Mouse (Mus musculus) regulatory T cell (primary cell): ENCODE data around the gene Auts2.

Experiments
- in situ Hi-C: fragments of 300-600 bp; cut with MboI, MseI; formaldehyde crosslinking; loops from one replicate; pipeline ENCODE4 v1.15.1; 2025; ENCODE audit warnings: high pct_unique_total_duplicates

Auts2 gene

GRCm38 (mm10) chr5:132500817-132501231, 42.3 kb downstream of the Auts2 start:
- in situ Hi-C loops = no loop called here

GRCm38 (mm10) chr5:132498896-132499295, 44.2 kb downstream of the Auts2 start:
- in situ Hi-C loops = no loop called here

- in situ Hi-C loops = no loop called here
Measured at GRCm38 (mm10) chr5:132498045-132498444, 45.1 kb downstream of the Auts2 start.

- in situ Hi-C loops = no loop called here
Measured at GRCm38 (mm10) chr5:132492793-132493192, 50.4 kb downstream of the Auts2 start.

DNA sequence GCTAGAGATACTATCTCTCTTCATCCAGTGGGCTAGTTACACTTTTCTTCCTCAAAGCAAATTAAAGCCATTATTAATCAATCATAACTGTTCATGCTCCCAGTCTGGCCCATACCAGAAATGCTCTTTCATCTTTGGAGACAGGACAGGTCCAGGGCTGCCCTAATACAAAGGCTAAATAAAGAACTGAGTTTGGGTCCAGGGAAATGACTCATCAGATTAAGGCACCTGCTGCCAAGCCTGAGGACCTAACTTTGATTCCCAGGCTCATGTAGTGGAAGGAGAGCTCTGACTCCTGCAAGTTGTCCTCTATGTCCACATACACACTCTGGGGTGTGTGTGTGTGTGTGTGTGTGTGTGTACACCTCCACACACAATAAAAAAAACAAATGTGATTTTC, 51.1 kb downstream of the Auts2 start:
- in situ Hi-C loops = no loop called here

DNA sequence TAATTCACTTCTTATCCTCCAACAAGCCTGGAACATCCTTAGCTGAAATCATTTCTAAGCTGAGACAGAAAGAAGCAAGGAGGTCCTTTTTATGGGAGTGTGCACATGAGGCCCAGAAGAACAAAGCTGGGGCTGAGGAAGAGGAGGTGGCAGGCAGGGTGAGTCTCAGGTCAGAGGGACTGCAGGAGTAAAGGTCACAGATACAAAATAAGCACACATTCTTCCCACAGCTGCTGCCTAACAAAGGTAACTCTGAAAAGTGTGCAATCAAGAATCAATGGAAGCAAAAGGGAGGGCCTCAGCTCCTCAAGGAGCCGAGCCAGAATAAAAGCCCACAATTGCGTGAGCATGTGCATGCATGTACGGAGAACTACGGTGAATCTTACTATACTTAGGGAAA, 51.6 kb downstream of the Auts2 start:
- in situ Hi-C loops = no loop called here

DNA sequence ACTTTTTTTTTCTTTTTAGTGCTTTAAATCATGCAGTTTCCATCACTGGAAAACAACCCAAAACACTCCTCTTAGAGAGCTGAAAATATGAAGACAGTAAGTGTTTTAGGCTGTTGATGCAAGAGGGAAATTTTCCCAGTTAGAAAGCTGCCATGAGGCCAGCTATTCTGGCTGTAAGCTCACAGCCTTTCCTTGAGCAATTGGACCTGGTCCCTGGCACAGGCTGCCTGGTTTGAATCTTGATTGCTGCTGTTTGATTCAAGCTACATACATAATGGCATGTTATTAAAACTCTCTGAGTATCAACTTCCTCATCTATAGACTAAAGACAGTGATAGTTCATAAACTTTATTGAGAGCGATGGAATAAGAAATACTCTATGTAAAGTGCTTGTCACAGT, 52.8 kb downstream of the Auts2 start:
- in situ Hi-C loops = no loop called here

- in situ Hi-C loops = no loop called here
Measured at GRCm38 (mm10) chr5:132489736-132490313, 53.3 kb downstream of the Auts2 start.

DNA sequence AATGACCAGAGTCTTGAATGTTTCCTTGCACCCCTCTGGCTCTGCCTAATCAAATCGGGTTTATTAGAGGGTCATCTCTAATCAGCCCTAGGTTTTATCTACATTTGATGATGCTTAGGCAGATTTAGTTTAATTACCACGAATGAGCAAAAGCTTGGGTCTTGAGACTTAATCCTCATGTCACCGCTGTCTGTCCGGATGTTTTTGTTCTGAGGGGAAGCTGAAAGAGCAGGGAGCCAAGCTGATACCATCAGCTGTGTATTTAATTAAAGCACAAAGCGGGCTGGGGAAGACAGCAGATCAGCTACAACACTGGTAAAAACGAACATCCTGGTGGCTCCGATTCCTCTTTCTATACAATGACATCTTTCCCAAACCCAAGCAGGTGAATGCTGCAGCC, 56.3 kb downstream of the Auts2 start:
- in situ Hi-C loops = no loop called here

GRCm38 (mm10) chr5:132485994-132486393, 57.1 kb downstream of the Auts2 start:
- in situ Hi-C loops = no loop called here

DNA sequence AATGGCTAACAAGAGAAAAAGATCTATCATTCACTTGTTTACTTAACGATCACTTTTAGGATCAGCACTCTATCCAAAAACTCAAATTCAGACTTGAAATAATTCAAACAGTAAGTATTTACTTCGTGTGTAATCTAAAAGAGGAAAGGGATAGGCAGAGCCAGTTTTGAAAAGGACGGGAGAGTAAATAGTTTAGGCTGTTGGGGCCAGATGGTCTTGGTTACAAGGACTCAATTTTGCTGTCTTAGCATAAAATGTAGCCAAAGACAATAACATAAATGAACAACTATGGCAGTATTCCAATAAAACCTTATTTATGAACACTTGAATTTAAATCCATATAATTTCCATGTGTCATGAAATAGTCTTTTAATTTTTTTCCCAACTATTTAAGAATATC, 57.7 kb downstream of the Auts2 start:
- in situ Hi-C loops = no loop called here

DNA sequence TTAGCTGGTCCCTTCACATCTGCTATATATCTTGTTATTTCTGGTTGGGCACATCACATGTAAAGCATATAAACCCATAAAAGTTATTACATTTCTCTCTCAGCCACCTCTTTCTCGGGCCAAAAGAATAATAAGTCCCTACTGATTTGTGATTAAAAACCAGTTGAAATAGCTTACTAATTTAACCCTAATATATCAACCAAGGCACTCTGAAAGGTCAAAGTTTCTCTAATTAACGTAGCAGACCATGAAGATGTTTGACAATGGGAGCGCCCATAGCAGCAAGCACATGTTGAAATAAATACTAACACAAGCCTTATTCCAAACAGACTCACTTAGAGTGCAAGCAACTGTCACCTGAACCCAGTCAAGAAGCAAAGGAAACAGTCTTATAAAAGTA, 61.7 kb downstream of the Auts2 start:
- in situ Hi-C loops = no loop called here

DNA sequence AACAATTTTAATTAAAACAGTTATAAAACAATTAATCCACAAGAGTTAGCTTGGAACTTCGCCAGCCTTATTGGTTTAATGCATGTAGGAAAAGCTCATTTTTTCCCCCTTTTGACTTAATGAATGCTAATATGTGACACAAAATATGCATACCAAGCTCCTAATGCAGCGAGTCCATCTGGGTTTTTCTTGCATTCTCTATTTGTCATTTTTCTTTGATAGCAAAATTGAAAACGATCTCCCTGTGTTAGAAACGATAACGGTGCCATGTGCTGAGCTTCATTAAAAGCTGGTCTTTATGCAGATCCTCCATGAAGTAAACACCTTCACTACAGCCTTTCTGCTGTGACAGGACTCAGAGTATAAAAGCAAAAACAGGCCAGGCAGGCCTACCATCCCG, 62.7 kb downstream of the Auts2 start:
- in situ Hi-C loops = no loop called here

DNA sequence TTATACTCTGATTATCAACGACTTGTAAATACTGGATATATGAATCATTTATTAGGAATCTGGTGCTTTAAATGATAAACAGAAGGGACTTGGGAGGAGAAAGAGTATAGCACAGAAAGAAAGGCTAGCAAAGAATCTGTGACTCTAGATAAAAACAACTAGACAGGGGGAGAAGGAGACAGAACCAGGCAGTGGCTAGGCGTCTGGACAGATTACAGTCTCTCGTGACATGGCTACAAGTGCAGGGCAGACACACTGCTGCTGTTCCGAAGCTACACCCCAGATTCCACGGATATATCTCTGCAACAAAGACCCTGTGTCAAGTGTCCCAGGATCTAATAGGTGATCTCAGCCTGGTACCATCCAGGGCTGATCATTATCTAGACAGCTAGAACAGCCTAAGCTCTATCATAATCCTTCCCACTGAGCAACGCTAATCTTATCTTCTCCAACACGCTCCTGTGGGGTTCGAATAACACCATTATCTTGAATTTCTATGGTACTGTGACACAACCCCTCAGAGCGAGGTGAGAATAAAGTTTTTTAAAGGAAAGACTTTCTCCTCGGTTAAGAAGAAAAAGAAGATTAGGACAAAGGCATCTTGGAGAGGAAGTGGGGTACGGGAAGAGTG, 63.8 kb downstream of the Auts2 start:
- in situ Hi-C loops = no loop called here

DNA sequence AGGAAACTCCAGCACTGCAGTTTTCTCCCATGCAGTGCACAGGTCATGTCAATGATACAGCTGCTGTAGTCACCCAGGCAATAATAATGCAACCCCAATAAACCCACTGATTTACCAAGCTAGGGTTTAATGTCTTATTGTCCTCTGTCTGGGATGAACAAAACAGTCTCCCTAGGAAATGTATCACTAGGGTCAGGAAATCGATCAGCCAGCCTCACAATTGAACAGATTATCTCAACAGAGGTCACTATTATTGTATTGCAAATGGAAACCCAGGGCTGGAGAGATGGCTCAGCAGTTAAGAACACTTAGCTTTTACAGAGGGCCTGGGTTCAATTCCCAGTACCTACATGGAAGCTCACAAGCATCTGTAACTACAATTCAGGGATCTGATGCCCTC, 65.6 kb downstream of the Auts2 start:
- in situ Hi-C loops = no loop called here

DNA sequence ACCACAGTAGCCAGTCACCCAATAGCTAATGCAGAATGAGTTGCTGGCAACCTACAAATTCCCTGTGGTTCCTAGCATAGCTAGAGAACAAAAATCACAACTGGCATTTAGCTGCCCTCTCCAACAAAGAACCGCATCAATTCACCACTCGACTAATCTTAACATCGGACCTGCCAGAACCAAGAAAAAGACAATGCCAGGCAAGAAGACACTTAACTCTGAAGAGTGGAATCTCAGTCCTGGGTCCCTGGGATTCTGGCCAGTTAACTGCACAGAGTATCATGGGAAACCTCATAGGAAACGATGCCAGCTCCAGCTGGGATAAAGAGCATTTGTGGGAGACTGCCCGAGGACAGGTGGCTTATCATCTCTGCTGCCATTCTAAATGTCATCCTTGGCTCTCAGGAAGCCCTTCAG, 70.2 kb downstream of the Auts2 start:
- in situ Hi-C loops = no loop called here

- in situ Hi-C loops = no loop called here
Measured at GRCm38 (mm10) chr5:132472184-132472829, 70.8 kb downstream of the Auts2 start.

GRCm38 (mm10) chr5:132467364-132467743, 75.8 kb downstream of the Auts2 start:
- in situ Hi-C loops = no loop called here

DNA sequence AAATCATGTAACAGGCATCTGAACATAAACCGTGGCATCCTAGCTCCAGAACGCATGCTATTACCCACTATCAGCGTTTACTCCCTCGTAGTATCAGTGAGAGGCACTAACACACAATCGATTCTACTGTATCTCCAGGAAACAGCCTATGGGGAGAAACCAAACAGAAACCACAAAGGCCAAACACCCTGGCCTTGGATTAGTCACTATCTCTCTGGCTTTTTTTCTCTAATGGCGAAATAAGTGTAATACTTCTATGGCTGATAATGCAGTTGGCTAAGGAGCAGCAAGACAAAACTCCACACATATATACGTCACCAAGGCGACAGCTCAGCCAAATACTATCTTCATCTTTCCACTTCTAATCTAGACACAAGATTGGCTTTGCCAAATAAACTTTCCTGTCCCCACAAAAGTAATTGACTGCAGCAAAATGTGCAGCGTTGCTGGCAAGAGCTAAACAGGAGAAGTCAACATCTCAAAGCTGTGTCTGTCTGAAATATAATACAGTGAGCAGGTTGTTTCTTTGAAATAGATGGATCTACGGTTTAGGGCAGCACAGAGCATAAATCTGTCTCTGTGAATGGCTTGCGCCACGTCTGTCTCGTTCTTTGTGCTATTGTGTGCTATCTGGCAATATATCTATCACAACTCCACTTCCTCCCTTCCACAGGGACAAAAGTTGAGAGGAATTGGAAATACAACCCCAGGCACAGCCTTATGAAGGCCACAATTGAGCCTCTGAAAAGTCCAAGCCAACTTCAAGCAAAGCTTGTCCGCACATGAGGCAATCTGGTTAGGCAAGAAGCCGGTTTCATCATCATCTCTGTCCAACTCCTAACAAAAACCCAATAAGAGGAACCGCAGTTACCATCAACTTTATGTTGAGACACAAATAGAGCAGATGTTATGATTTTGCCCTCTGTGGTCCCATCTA, 76.4 kb downstream of the Auts2 start:
- in situ Hi-C loops = no loop called here

DNA sequence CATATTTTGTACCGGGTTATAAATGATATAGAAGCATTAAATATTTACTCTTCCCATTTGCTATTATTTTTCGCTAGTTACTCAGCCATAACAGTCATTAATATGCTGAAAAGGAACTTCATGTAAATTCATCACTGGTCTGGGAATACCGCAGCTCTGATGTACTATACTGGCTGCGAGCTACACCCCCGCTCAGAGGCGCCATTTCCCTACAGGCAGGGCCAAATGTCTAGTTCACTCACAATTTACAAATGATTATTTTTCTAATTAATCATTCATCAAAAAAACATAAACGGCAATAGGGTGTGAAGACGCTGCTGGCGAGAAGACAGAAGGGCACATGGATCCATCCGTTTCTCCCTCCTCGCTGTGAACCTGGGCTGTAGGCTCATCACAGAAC, 80.6 kb downstream of the Auts2 start:
- in situ Hi-C loops = no loop called here

DNA sequence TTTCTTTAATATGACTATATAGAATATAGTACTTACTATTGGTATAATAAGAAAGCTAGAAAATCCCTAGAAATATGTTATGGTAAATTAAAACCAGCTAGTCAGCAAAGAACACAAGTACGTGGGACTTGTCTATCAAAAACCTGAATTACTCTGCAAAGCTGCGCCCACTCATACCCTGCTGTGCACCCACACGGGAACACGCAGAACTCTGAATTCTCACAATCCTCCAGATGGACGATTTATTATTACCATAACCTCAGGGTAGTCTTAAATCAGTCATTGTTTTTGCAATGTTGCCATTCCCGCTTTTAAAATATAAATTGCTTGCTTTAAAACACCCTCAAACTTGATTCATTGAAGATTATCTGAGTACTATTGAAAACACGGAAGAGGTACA, 84.6 kb downstream of the Auts2 start:
- in situ Hi-C loops = no loop called here

- in situ Hi-C loops = no loop called here
Measured at GRCm38 (mm10) chr5:132452381-132452780, 90.8 kb downstream of the Auts2 start.
